In genomic region chr9:63082830-63083229, GRCm38 (mm10) we compare ENCODE assay signal across 24 mouse cellular contexts.
DNase-seq lines count a peak whose midpoint lies in the region; ATAC-seq and TF ChIP-seq lines count a peak whose summit lies in the region.
"Had no signal": no experiment of that assay in that cellular context is flagged by ENCODE, and none has a peak within 500 bp of the region (broad histone marks: within the 10 kb centered on the region; RNA-seq: fewer than 3 reads in every experiment).

No protein-coding gene starts in this region.

- no peak overlapping the region for H3K9ac ChIP-seq in kidney, postnatal 0 days (ENCODE audit: low read depth, low read length)
- no peak overlapping the region for H3K9ac ChIP-seq in kidney, embryonic 15.5 days
- H3K9ac ChIP-seq in lung, postnatal 0 days (replicated peaks; ENCODE audit: low read depth): no peak overlapping the region
- no peak overlapping the region for H3K9ac ChIP-seq in stomach, postnatal 0 days (ENCODE audit: low read length)
- H3K9ac ChIP-seq: forebrain, postnatal 0 days; heart, embryonic 13.5 days; hindbrain, embryonic 14.5 days had no signal

- WGBS in kidney, postnatal 0 days: 84% methylated on average over 7 of the region's 7 CpGs
- 83% methylated on average over 7 of the region's 7 CpGs for WGBS in kidney, embryonic 15.5 days
- WGBS in lung, postnatal 0 days: 81% methylated on average over 7 of the region's 7 CpGs
- WGBS in stomach, postnatal 0 days: 79% methylated on average over 7 of the region's 7 CpGs

- H3K4me2 ChIP-seq in kidney, postnatal 0 days (ENCODE audit: low read length): no peak overlapping the region
- no peak overlapping the region for H3K4me2 ChIP-seq in kidney, embryonic 15.5 days
- no peak overlapping the region for H3K4me2 ChIP-seq in lung, postnatal 0 days (replicated peaks; ENCODE audit: low read depth, low read length)
- H3K4me2 ChIP-seq in stomach, postnatal 0 days (replicated peaks; ENCODE audit: low read depth): no peak overlapping the region
- H3K4me2 ChIP-seq: heart, embryonic 13.5 days; hindbrain, embryonic 14.5 days had no signal

- no peaks in the 10 kb centered on the region for H3K27me3 ChIP-seq in kidney, postnatal 0 days (ENCODE audit: insufficient read depth, low read length)
- H3K27me3 ChIP-seq in kidney, embryonic 15.5 days: no peaks in the 10 kb centered on the region
- H3K27me3 ChIP-seq in lung, postnatal 0 days (replicated peaks; ENCODE audit: insufficient read depth, low read length): no peaks in the 10 kb centered on the region
- no peaks in the 10 kb centered on the region for H3K27me3 ChIP-seq in stomach, postnatal 0 days (ENCODE audit: control insufficient read depth, insufficient read depth, low read length)
- H3K27me3 ChIP-seq: heart, embryonic 13.5 days had no signal

- H3K9me3 ChIP-seq in kidney, postnatal 0 days (replicated peaks; ENCODE audit: low read length): no peaks in the 10 kb centered on the region
- no peaks in the 10 kb centered on the region for H3K9me3 ChIP-seq in kidney, embryonic 15.5 days (replicated peaks)
- H3K9me3 ChIP-seq in lung, postnatal 0 days (ENCODE audit: low read length): no peaks in the 10 kb centered on the region
- no peaks in the 10 kb centered on the region for H3K9me3 ChIP-seq in stomach, postnatal 0 days (ENCODE audit: control insufficient read depth, low read length)
- H3K9me3 ChIP-seq: G1E; heart, embryonic 10.5 days; heart, embryonic 13.5 days had no signal

- H3K4me1 ChIP-seq in kidney, postnatal 0 days (replicated peaks; ENCODE audit: insufficient read depth, low read length): no peaks in the 10 kb centered on the region
- H3K4me1 ChIP-seq in kidney, embryonic 15.5 days: no peaks in the 10 kb centered on the region
- no peaks in the 10 kb centered on the region for H3K4me1 ChIP-seq in lung, postnatal 0 days (ENCODE audit: insufficient read depth, low read depth, low read length)
- no peaks in the 10 kb centered on the region for H3K4me1 ChIP-seq in stomach, postnatal 0 days (replicated peaks; ENCODE audit: control insufficient read depth, insufficient read depth)
- H3K4me1 ChIP-seq: heart, embryonic 10.5 days had no signal

- ATAC-seq in kidney, postnatal 0 days (replicated peaks; ENCODE audit: low FRiP score, low read depth): no peak
- no peak for ATAC-seq in kidney, embryonic 15.5 days (replicated peaks; ENCODE audit: low FRiP score)
- ATAC-seq in lung, postnatal 0 days: no peak
- no peak for ATAC-seq in stomach, postnatal 0 days (ENCODE audit: low FRiP score, low TSS enrichment)
- no peak for ATAC-seq in activated CD4-positive, CD25-positive, alpha-beta regulatory T cell, adult 4 months
- ATAC-seq: forebrain, embryonic 14.5 days; forebrain, postnatal 0 days; hindbrain, postnatal 0 days; inflammation-experienced regulatory T-cells, adult 6 months had no signal

- H3K36me3 ChIP-seq in kidney, postnatal 0 days (ENCODE audit: insufficient read depth, low read length): no peaks in the 10 kb centered on the region
- no peaks in the 10 kb centered on the region for H3K36me3 ChIP-seq in kidney, embryonic 15.5 days
- H3K36me3 ChIP-seq in lung, postnatal 0 days (ENCODE audit: insufficient read depth, low read length): no peaks in the 10 kb centered on the region
- H3K36me3 ChIP-seq in stomach, postnatal 0 days (ENCODE audit: control insufficient read depth, insufficient read depth, low read length): no peaks in the 10 kb centered on the region
- H3K36me3 ChIP-seq: G1E; heart, embryonic 10.5 days; heart, embryonic 13.5 days had no signal

- DNase-seq in kidney, postnatal 0 days (ENCODE audit: low spot score): no peak
- no peak for DNase-seq in lung, postnatal 0 days (ENCODE audit: low spot score)
- no peak for DNase-seq in lung, postnatal 36 days
- DNase-seq in stomach, postnatal 0 days (ENCODE audit: low spot score): no peak
- DNase-seq: adrenal gland, adult 8-10 months; adrenal gland, postnatal 36 days; cerebellum, adult 18-20 months; cerebellum, adult 9-10 months; cerebellum, postnatal 14 days; forebrain, postnatal 0 days; gastrocnemius, adult 2 months; gastrocnemius, postnatal 14 days; heart, adult 2 months; heart, postnatal 14 days; heart, postnatal 4 days had no signal

- 0 out of 2 replicates have a peak, but pooled peaks have one; percentile 5 for TF ChIP-seq CTCF in kidney, postnatal 0 days (IDR thresholded peaks at IDR 0.05; ENCODE audit: low read depth)
- TF ChIP-seq CTCF in lung, postnatal 0 days (IDR thresholded peaks at IDR 0.05): peak; percentile 33; the same call in 1 of the 2 replicates
- 0 out of 2 replicates have a peak, but pooled peaks have one; percentile 5 for TF ChIP-seq CTCF in stomach, postnatal 0 days (IDR thresholded peaks at IDR 0.05; ENCODE audit: low read depth)

- H3K27ac ChIP-seq in kidney, postnatal 0 days: no peak overlapping the region
- no peak overlapping the region for H3K27ac ChIP-seq in kidney, embryonic 15.5 days
- no peak overlapping the region for H3K27ac ChIP-seq in lung, postnatal 0 days (ENCODE audit: low read length)
- H3K27ac ChIP-seq in stomach, postnatal 0 days (replicated peaks): no peak overlapping the region
- H3K27ac ChIP-seq: gastrocnemius, adult 2 months; heart, adult 2 months; heart, embryonic 10.5 days; heart, embryonic 13.5 days; hindbrain, embryonic 14.5 days; hindbrain, postnatal 0 days had no signal

- no peak overlapping the region for H3K4me3 ChIP-seq in kidney, postnatal 0 days (replicated peaks; ENCODE audit: low read depth, low read length)
- no peak overlapping the region for H3K4me3 ChIP-seq in kidney, embryonic 15.5 days (replicated peaks)
- H3K4me3 ChIP-seq in lung, postnatal 0 days (ENCODE audit: low read depth, low read length): no peak overlapping the region
- H3K4me3 ChIP-seq in stomach, postnatal 0 days (ENCODE audit: low read depth, low read length): no peak overlapping the region
- H3K4me3 ChIP-seq: gastrocnemius, adult 2 months; heart, adult 2 months; heart, embryonic 10.5 days; heart, embryonic 13.5 days had no signal

- no peak for TF ChIP-seq EP300 in lung, postnatal 0 days (IDR thresholded peaks at IDR 0.05)
- no peak for TF ChIP-seq EP300 in stomach, postnatal 0 days (optimal IDR thresholded peaks at IDR 0.05)
